Mouse (Mus musculus) cerebellum, adult 2 months (tissue): ENCODE data around the gene Exoc3l.

ENCODE experiments used
- CTCF ChIP-seq: fragments of 200-500 bp; IDR thresholded peaks from 2 replicates; pipeline ENCODE4 v1.5.1; 2011; ENCODE audit warnings: low read depth, mild to moderate bottlenecking, control low read depth, low read length, moderate library complexity, borderline replicate concordance; ENCODE audit not compliant: insufficient read depth
- POLR2A ChIP-seq: fragments of 200-500 bp; IDR thresholded peaks from 2 replicates; pipeline ENCODE4 v1.6.1; 2011; ENCODE audit warnings: low read length, control low read depth, borderline replicate concordance; ENCODE audit not compliant: insufficient read depth

- TF ChIP-seq CTCF (no peak), POLR2A (no peak)
Observed at GRCm38 (mm10) chr8:105293405-105293804, 2.5 kb downstream of the Exoc3l start.
